Mouse (Mus musculus) erythroblast, adult 5-6 weeks (primary cell): ENCODE measurements around the gene Gm3259. TPM values are rescaled to one million over a fixed set of nuclear protein-coding genes. Genes with fewer than 3 reads are reported as not detected.
"Not testable (repeated sequence)": the region's sequence is repeated elsewhere in the genome, so short reads cannot be mapped to it uniquely, and the experiment has no call there.

Experiments used
- ATAC-seq: replicated peaks from 2 replicates; pipeline ENCODE4 v1.8.0; 2016; ENCODE audit warnings: moderate number of reproducible peaks, mild to moderate bottlenecking, moderate TSS enrichment, inconsistent platforms; ENCODE audit not compliant: poor library complexity, low FRiP score, severe bottlenecking
- total RNA-seq, 2 experiments: library from RNA; stranded (forward) in 1 of 2; stranded (reverse) in 1 of 2; fragments of 150-400 nt in 1 of 2; fragments of 200-764, 138-1000 nt in 1 of 2; gene quantifications; 2 replicates each; pipeline versions ENCODE4 v1.2.3 to v1.2.4; 2015 to 2017; ENCODE audit warnings: low replicate concordance in 2 of 2

The Gm3259 gene
- total RNA-seq (2015; ENCODE audit: low replicate concordance), result not detected in 2 replicates
- total RNA-seq (2017; ENCODE audit: low replicate concordance), result not detected in 2 replicates

DNA sequence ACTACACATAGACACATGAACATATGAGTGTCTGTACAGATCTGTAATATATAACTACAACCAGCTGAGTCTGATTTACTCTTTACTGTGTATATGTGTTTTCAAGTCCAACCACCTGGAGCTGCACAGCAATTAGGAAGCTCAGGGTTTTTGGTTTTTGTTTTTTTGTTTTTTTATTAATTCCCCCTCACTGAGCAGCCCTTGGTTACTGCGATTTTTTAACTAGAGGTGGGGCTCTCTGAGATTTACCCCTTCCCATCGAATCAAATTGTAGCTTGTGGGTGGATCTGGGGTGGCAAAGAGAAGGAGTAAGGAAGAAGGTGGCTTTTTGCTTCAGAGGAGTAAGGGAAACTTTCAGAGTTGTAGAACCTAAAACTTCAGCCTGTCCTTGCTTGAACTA lies at the start of gene Gm3259:
Gene Gm3259, plus strand, starts transcription at position 301 of the 400 bp plus-strand sequence.
- not testable (repeated sequence) for ATAC-seq

- ATAC-seq, result not testable (repeated sequence)
Observed at GRCm38 (mm10) chr5:95272668-95273067, 33.0 kb upstream of the Gm3259 start, which contains the start of gene Gm10424. Gene Gm10424 (minus strand): TSS chr5:95272768.

Other genes starting within 250 kb of the Gm3259 start
- gene Gm7942, start 199.0 kb upstream of the Gm3259 start, total RNA-seq (2015; ENCODE audit: low replicate concordance), result not detected in 2 replicates
- not detected in 2 replicates for gene Gm7942, start 199.0 kb upstream of the Gm3259 start, total RNA-seq (2017; ENCODE audit: low replicate concordance)
- gene Gm16513, start 123.3 kb upstream of the Gm3259 start, total RNA-seq (2015; ENCODE audit: low replicate concordance), result not detected in 2 replicates
- gene Gm16513, start 123.3 kb upstream of the Gm3259 start, total RNA-seq (2017; ENCODE audit: low replicate concordance), result 0.56 TPM in 1 of 2 replicates, not detected in the other
- not detected in 2 replicates for gene Gm10424, start 33.1 kb upstream of the Gm3259 start, total RNA-seq (2015; ENCODE audit: low replicate concordance)
- not detected in 2 replicates for gene Gm10424, start 33.1 kb upstream of the Gm3259 start, total RNA-seq (2017; ENCODE audit: low replicate concordance)
- not detected in 2 replicates for gene D5Ertd577e, start 150.9 kb downstream of the Gm3259 start, total RNA-seq (2015; ENCODE audit: low replicate concordance)
- not detected in 2 replicates for gene D5Ertd577e, start 150.9 kb downstream of the Gm3259 start, total RNA-seq (2017; ENCODE audit: low replicate concordance)
- not detected in 2 replicates for gene Gm3286, start 204.8 kb downstream of the Gm3259 start, total RNA-seq (2015; ENCODE audit: low replicate concordance)
- gene Gm3286, start 204.8 kb downstream of the Gm3259 start, total RNA-seq (2017; ENCODE audit: low replicate concordance), result 1.4 TPM in 1 of 2 replicates, not detected in the other